Mouse (Mus musculus) forebrain, postnatal 0 days (tissue): ENCODE data around the gene Cfap69. TPM values are rescaled to one million over a fixed set of nuclear protein-coding genes. Genes with fewer than 3 reads are reported as not detected.
"Not testable (repeated sequence)": the region's sequence is repeated elsewhere in the genome, so short reads cannot be mapped to it uniquely, and the experiment has no call there.

Experiments
- ATAC-seq: fragments of 200-750 bp; cut with Nextera tagmentation; 2 replicates; pipeline ENCODE4 v1.8.0; 2017; ENCODE audit warnings: mild to moderate bottlenecking, moderate library complexity
- DNase-seq: peaks from one replicate; pipeline ENCODE4 v3.0.0-alpha.2; 2015
- H3K27ac ChIP-seq: fragments of 300-500 bp; sonication (generic); 2 replicates; pipeline ENCODE4 v1.5.1; 2014; ENCODE audit warnings: low read depth, mild to moderate bottlenecking, antibody characterized with exemption, low read length, moderate library complexity, mixed read lengths
- H3K27me3 ChIP-seq: fragments of 300-500 bp; sonication (generic); 2 replicates; pipeline ENCODE4 v1.6.1; 2014; ENCODE audit warnings: mild to moderate bottlenecking, low read length, mixed read lengths; ENCODE audit not compliant: insufficient read depth
- H3K36me3 ChIP-seq: fragments of 300-500 bp; sonication (generic); 2 replicates; pipeline ENCODE4 v1.6.1; 2014; ENCODE audit warnings: mild to moderate bottlenecking, moderate library complexity; ENCODE audit not compliant: insufficient read depth
- H3K4me1 ChIP-seq: fragments of 300-500 bp; sonication (generic); 2 replicates; pipeline ENCODE4 v1.6.1; 2014; ENCODE audit warnings: antibody characterized with exemption; ENCODE audit not compliant: insufficient read depth
- H3K4me2 ChIP-seq: fragments of 300-500 bp; sonication (generic); 2 replicates; pipeline ENCODE4 v1.6.1; 2014; ENCODE audit warnings: low read depth, mild to moderate bottlenecking, moderate library complexity
- H3K4me3 ChIP-seq: fragments of 300-500 bp; sonication (generic); 2 replicates; pipeline ENCODE4 v1.5.1; 2014; ENCODE audit warnings: low read depth, low read length, mixed read lengths
- H3K9ac ChIP-seq: fragments of 300-500 bp; sonication (generic); 2 replicates; pipeline ENCODE4 v1.6.1; 2014; ENCODE audit warnings: mild to moderate bottlenecking
- H3K9me3 ChIP-seq: fragments of 300-500 bp; sonication (generic); 2 replicates; pipeline ENCODE4 v1.6.1; 2016; ENCODE audit warnings: low read length
- CTCF ChIP-seq: sonication (generic); IDR thresholded peaks from 2 replicates; pipeline ENCODE4 v1.5.1; 2016; ENCODE audit warnings: antibody characterized with exemption, control low read depth, low read depth
- WGBS: fragments of 180-500 bp; shearing (Covaris S2); extraction: QIAGEN DNeasy Blood & Tissue Kit; methylation state at CpG from one replicate; pipeline ENCODE4 v1.1.7; 2014; 5-methylcytosine and 5-hydroxymethylcytosine counted together
- polyA plus RNA-seq: library from polyadenylated mRNA; unstranded; fragments of >200 nt; fragmentation: Nextera tagmentation; extraction: Ambion mirVana; gene quantifications from 2 replicates; pipeline ENCODE4 v1.2.1, GENCODE M21; 2015
- total RNA-seq: library from RNA; depleted of rRNA; stranded (reverse); fragments of >200 nt; gene quantifications from 2 replicates; pipeline ENCODE4 v1.2.3, GENCODE M21; 2014

Gene Cfap69
- total and polyA plus RNA-seq, 2 experiments from 2014 or later = 6.7 to 11.6 TPM

DNA sequence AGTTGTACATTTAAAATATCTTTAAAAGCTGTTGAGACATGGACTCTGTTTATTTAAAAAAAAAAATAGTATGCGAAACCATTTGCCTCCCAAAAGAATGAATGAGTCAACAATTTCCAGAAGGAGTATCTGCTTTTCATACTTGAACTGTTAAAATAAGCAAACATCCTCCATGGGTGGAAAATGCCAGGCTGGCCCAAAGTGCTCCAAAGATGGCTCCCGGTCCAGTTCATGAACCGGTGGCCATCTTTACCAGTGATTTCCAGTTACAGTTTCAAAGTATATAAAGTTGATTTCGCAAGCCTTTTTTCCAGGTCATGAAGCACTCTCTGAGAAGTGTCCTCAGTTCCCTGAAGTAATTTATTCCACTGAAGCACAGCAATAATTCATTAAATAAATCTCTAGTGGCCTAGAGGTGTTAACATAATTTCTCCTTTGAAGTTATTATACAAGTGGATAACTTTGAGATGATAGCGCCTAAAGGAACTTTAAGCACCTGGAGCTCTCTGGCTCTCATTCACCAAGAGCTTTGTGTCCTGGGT is 31.4 kb upstream of the Cfap69 start:
- Histone ChIP-seq H3K36me3 (no peaks in the 10 kb centered on the region), H3K4me1 (no peaks in the 10 kb centered on the region), H3K4me2 (no peak overlapping the region), H3K9ac (no peak overlapping the region), H3K27me3 (no peaks in the 10 kb centered on the region), H3K9me3 (no peaks in the 10 kb centered on the region), H3K4me3 (no peak overlapping the region), H3K27ac (no peak overlapping the region)
- no peak for DNase-seq
- WGBS = 92% methylated on average over 5 of the region's 5 CpGs
- ATAC-seq = no peak
- no peak for TF ChIP-seq CTCF

DNA sequence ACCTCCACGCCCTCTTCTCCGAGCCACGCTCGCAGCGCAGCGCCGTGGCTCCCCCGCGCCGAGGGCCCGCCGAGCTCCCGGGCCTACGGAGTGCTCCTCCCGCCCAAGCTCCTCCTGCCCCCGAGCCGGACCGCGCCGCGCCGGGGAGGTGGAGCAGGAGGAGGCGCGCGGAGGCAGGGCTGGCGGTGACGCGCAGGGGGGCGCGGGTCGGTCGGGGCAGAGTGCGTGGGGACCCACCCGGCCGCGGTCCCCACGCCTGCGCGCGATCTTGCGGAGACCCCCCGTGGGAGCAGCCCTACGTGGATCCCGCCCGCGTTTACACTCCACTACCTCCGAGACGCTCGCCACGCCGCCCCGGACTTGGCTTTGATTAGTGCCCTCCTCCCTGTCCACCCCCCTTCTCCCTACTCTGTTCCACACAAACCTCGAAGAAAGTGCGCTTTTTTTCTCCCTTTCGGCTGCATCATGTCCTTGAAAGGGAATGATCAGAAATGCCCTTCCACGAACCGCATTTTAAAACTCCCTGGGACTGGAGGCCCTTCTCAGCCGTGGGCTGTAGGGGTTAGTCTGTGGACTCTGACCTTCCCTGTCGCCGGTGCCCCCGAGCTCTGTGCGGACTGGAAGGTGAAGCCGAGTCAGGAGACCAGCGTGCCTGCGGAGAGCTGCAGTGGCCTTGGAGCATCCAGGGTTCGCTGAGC is 30.1 kb upstream of the Cfap69 start, which contains the start of gene Steap2:
Gene Steap2 (minus strand): TSS at position 623 of the 698 bp plus-strand sequence.
- WGBS = under 1% methylated on average over 46 of the region's 66 CpGs
- no peak within 1 kb of the TSS for H3K27ac ChIP-seq

DNA sequence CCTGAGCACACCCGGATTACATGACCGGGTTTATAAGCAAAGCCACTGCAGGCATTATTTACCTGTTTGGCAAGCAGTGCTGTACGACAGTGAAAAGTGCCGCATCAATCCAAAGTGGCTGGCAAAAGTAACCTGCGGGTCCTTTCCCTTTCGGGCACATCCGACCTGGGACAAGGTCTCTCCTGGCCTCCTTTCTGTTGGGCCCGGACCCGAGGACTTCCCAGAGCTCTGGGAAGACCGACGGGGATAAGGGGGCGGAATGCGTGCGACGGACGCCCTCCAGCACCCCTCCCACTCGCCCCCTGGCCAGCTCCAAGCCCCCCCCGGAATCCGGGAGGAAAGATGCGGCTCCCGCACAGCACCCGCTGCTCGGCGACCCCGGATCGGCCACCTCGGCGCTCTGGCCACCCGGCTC is 29.5 kb upstream of the Cfap69 start:
- under 1% methylated on average over 29 of the region's 29 CpGs for WGBS

More for the DNA sequence above, 30.1 kb upstream of the Cfap69 start, which contains the start of gene Steap2:
- Histone ChIP-seq H3K4me2 (peak within 1 kb of the TSS; percentile 91), H3K4me1 (no peaks in the 10 kb centered on the region), H3K27me3 (no peaks in the 10 kb centered on the region), H3K36me3 (no peaks in the 10 kb centered on the region), H3K9ac (peak within 1 kb of the TSS; percentile 63), H3K9me3 (no peaks in the 10 kb centered on the region), H3K4me3 (peak within 1 kb of the TSS; percentile 68)
- DNase-seq (peak; percentile 54), ATAC-seq (peak; percentile 92)
- TF ChIP-seq CTCF = no peak

DNA sequence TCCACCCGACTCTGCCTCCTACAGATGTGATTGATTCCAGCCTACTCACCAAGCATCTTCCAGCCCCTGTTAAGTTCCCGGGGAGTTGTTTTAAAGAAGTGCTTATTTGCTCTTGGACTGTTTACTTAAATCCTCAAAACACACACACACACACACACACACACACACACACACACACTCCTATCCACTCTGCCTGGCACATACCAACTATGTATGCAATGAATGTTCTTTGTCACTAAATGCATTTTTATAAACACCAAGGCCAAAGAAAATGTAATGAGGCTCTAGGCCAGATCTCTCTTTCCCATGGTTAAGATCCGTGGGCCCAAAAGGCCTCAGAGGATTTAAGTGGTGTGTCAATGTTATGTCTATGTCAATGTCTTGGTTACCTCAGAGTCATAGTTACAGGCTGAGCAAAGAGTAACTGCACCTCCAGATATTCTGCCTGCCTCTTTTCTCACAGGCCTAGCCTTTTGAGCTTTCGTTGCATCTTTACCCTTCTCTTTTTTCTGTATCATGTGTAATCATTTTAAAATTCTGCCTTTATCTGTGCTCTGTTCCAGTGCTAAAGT is 28.2 kb upstream of the Cfap69 start:
- H3K9me3 ChIP-seq = no peaks in the 10 kb centered on the region
- H3K4me3 ChIP-seq = no peak overlapping the region
- 65% methylated on average over 4 of the region's 4 CpGs for WGBS
- no peak overlapping the region for H3K4me2 ChIP-seq
- no peaks in the 10 kb centered on the region for H3K27me3 ChIP-seq
- no peak for DNase-seq
- H3K9ac ChIP-seq = no peak overlapping the region
- H3K27ac ChIP-seq = no peak overlapping the region
- no peaks in the 10 kb centered on the region for H3K36me3 ChIP-seq
- ATAC-seq = no peak
- no peak for TF ChIP-seq CTCF
- no peaks in the 10 kb centered on the region for H3K4me1 ChIP-seq

More for the DNA sequence above, 29.5 kb upstream of the Cfap69 start:
- H3K36me3 ChIP-seq = no peaks in the 10 kb centered on the region
- H3K4me2 ChIP-seq = peak overlapping the region; percentile 91
- H3K4me1 ChIP-seq = no peaks in the 10 kb centered on the region
- H3K9ac ChIP-seq = peak overlapping the region; percentile 63
- no peaks in the 10 kb centered on the region for H3K9me3 ChIP-seq
- DNase-seq (peak; percentile 29), ATAC-seq (peak; percentile 51)
- H3K4me3 ChIP-seq = peak overlapping the region; percentile 68
- TF ChIP-seq CTCF = no peak
- H3K27ac ChIP-seq = no peak overlapping the region
- H3K27me3 ChIP-seq = no peaks in the 10 kb centered on the region

DNA sequence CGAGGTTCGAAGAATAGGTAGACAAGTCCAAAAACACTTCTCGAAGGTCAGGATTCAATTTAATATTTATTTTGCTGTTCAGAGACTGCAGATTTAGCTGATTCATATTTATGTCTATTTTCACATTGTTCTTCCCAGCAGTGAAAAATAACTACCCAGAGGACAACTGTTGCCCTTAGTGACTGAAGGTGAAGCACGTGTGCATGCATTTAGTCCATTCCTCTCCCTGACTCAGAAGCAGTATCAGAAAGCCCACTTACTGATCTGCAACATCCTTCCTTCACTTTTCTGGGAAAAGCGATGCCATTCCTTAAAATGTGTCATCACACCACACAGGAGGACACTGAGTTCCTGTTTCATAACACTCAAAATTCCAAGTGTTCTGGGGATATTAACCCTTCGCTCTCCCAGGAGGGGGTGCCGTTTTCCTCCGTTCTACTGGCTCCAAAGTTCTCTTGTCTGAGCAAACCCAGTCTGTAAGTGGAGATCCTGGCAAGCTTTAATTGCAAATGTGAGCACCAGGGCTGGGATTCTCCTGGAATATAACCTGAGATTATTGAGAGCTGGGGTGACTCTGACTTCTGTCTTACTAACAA is 25.0 kb upstream of the Cfap69 start:
- TF ChIP-seq CTCF = no peak
- WGBS = 84% methylated on average over 8 of the region's 8 CpGs
- ATAC-seq = no peak

DNA sequence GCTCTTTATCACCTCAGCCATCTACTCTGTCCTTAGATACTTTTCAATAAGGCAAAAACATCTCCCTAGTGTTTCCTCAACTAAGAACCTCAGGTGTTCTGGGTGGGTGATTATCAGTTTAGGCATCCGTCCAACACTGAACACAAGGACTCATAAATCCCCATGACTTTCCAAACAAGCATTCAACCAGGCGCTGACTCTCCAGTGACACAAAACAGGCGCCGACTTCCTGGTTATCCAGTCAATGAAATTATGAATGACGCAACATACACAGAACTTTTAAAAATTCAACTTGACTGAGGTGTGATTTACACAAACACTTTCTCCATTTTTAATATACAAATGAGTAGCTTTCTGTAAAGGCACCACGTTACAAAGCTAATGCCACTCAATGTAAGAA is 24.2 kb upstream of the Cfap69 start:
- no peak for TF ChIP-seq CTCF
- 89% methylated on average over 6 of the region's 6 CpGs for WGBS
- Histone ChIP-seq H3K4me2 (no peak overlapping the region), H3K36me3 (no peaks in the 10 kb centered on the region), H3K4me1 (no peaks in the 10 kb centered on the region), H3K4me3 (no peak overlapping the region), H3K9ac (no peak overlapping the region), H3K9me3 (no peaks in the 10 kb centered on the region), H3K27me3 (no peaks in the 10 kb centered on the region), H3K27ac (no peak overlapping the region)
- ATAC-seq (no peak), DNase-seq (no peak)

More for the DNA sequence above, 25.0 kb upstream of the Cfap69 start:
- no peaks in the 10 kb centered on the region for H3K9me3 ChIP-seq
- H3K27me3 ChIP-seq = no peaks in the 10 kb centered on the region
- H3K4me2 ChIP-seq = no peak overlapping the region
- H3K4me3 ChIP-seq = no peak overlapping the region
- no peak for DNase-seq
- no peak overlapping the region for H3K9ac ChIP-seq
- no peak overlapping the region for H3K27ac ChIP-seq
- no peaks in the 10 kb centered on the region for H3K4me1 ChIP-seq
- no peaks in the 10 kb centered on the region for H3K36me3 ChIP-seq

DNA sequence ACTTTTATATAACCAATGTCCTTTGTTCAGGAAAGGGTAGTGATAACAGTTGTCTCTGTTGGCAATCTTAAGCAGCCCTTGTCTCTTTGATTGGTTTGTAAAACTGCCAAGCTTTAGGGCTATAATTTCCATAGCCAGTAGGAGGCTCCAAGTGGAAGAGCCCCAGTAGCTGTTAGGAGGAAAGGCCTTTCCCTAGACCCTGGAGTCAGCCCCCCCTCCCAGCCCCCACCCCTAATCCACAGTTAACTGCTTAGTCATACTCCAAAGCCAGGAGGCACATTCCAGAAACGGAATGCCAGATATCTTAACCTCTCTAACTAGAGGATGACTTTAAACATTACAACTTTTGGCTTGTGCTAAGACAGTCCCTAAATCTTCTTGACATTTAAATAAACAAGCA is 22.9 kb upstream of the Cfap69 start:
- ATAC-seq (no peak), DNase-seq (no peak)
- TF ChIP-seq CTCF = peak; percentile 5; the same call in 1 of the 2 replicates
- Histone ChIP-seq H3K27ac (no peak overlapping the region), H3K27me3 (no peaks in the 10 kb centered on the region), H3K4me2 (no peak overlapping the region), H3K9ac (no peak overlapping the region), H3K9me3 (no peaks in the 10 kb centered on the region), H3K4me3 (no peak overlapping the region), H3K36me3 (no peaks in the 10 kb centered on the region), H3K4me1 (no peaks in the 10 kb centered on the region)
- WGBS = 14% methylated on average over 1 of the region's 1 CpGs

DNA sequence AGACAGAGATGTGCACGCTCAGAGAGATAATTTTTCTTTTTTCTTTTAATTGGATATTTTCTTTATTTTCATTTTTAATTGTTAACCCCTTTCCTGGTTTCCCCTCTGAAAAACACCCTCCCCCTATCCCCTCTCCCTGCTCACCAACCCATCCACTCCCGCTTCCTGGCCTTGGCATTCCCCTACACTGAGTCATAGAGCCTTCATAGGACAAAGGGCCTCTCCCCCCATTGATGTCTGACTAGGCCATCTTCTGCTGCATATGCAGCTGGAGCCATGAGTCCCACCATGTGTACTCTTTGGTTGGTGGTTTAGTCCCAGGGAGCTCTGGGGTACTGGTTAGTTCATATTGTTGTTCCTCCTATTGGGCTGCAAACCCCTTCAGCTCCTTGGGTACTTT is 20.9 kb upstream of the Cfap69 start:
- 86% methylated on average over 2 of the region's 2 CpGs for WGBS
- H3K36me3 ChIP-seq, H3K4me2 ChIP-seq: not testable (repeated sequence)

More for the DNA sequence above, 20.9 kb upstream of the Cfap69 start:
- ATAC-seq, H3K4me3 ChIP-seq, DNase-seq, H3K9me3 ChIP-seq, H3K27me3 ChIP-seq, H3K4me1 ChIP-seq, H3K27ac ChIP-seq, H3K9ac ChIP-seq: not testable (repeated sequence)
